Mouse (Mus musculus): Measurements from ENCODE around the gene Fank1.
A peak's percentile ranks its signal among the peaks of the same experiment; 100 is the strongest.

Gene Fank1

GRCm38 (mm10) chr7:133768517-133768916 lies 8.1 kb upstream of the Fank1 start:
- no peak for DNase-seq

- no peak for DNase-seq
Measured at GRCm38 (mm10) chr7:133775179-133775578, 1.5 kb upstream of the Fank1 start.

GRCm38 (mm10) chr7:133775796-133776625 lies 650 bp upstream of the Fank1 start:
- DNase-seq: peak in 1 of 2 experiments; percentile 50

GRCm38 (mm10) chr7:133781583-133781982 lies 4.9 kb downstream of the Fank1 start:
- no peak for DNase-seq

- DNase-seq: no peak
Measured at GRCm38 (mm10) chr7:133781991-133782390, 5.3 kb downstream of the Fank1 start.

- peak; percentile 75 to 79 for DNase-seq
Measured at GRCm38 (mm10) chr7:133782717-133783435, 6.2 kb downstream of the Fank1 start, which contains the start of gene Dhx32. Gene Dhx32, minus strand, starts transcription at chr7:133782726.

GRCm38 (mm10) chr7:133787571-133787970 lies 10.9 kb downstream of the Fank1 start:
- DNase-seq: no peak

GRCm38 (mm10) chr7:133788147-133788546 lies 11.5 kb downstream of the Fank1 start:
- no peak for DNase-seq

GRCm38 (mm10) chr7:133790171-133790570 lies 13.5 kb downstream of the Fank1 start:
- DNase-seq: no peak

GRCm38 (mm10) chr7:133790608-133791229 lies 14.1 kb downstream of the Fank1 start:
- DNase-seq: no peak

GRCm38 (mm10) chr7:133792771-133793170 lies 16.1 kb downstream of the Fank1 start:
- no peak for DNase-seq

GRCm38 (mm10) chr7:133793248-133794131 lies 16.8 kb downstream of the Fank1 start:
- DNase-seq: peak; percentile 47 to 65

GRCm38 (mm10) chr7:133794720-133795119 lies 18.1 kb downstream of the Fank1 start:
- DNase-seq: peak in 1 of 2 experiments; percentile 16

- no peak for DNase-seq
Measured at GRCm38 (mm10) chr7:133799928-133800327, 23.3 kb downstream of the Fank1 start.

GRCm38 (mm10) chr7:133801823-133802222 lies 25.2 kb downstream of the Fank1 start:
- no peak for DNase-seq

GRCm38 (mm10) chr7:133805614-133806175 lies 29.0 kb downstream of the Fank1 start:
- DNase-seq: peak; percentile 66 to 76

- no peak for DNase-seq
Measured at GRCm38 (mm10) chr7:133812927-133813326, 36.3 kb downstream of the Fank1 start.

GRCm38 (mm10) chr7:133813331-133813730 lies 36.7 kb downstream of the Fank1 start:
- no peak for DNase-seq

- DNase-seq: no peak
Measured at GRCm38 (mm10) chr7:133823751-133824150, 47.1 kb downstream of the Fank1 start.

GRCm38 (mm10) chr7:133824579-133824978 lies 47.9 kb downstream of the Fank1 start:
- DNase-seq: no peak

- DNase-seq: no peak
Measured at GRCm38 (mm10) chr7:133828514-133828913, 51.9 kb downstream of the Fank1 start.

- DNase-seq: no peak
Measured at GRCm38 (mm10) chr7:133829579-133829978, 52.9 kb downstream of the Fank1 start.
